Mouse (Mus musculus) 416B (cell line): ENCODE measurements at regions not wholly inside any gene's neighbourhood (a gene's known extent, or its start where the extent isn't known, plus 50 kb on each side); places are given as distances from the start of the nearest gene placed in this dataset.

ENCODE experiments used
- DNase-seq: peaks from one replicate; pipeline ENCODE4 v3.0.0; 2011; ENCODE audit warnings: low read depth

DNA sequence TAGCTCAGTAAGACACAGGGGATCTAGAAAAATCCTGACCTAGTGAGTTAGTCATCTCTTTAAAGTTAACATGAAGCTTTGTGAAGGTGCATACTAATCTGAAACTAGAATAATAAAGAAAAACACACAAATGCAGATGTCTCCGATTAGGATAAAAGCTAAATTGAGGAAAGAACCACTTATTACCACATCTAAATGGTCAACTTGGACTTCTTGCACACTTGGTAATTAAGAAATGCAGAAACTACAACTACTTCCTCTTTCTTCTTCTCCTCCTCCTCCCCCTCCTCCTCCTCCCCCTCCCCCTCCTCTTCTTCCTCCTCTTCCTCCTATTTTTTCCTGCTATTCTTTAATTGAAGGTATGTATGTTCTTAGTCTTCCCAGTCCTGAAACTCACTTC lies 116.3 kb downstream of the Dkk1 start:
- peak; percentile 2 for DNase-seq

- DNase-seq: no peak
Measured at GRCm38 (mm10) chr19:30435054-30435738, 114.3 kb downstream of the Dkk1 start.

DNA sequence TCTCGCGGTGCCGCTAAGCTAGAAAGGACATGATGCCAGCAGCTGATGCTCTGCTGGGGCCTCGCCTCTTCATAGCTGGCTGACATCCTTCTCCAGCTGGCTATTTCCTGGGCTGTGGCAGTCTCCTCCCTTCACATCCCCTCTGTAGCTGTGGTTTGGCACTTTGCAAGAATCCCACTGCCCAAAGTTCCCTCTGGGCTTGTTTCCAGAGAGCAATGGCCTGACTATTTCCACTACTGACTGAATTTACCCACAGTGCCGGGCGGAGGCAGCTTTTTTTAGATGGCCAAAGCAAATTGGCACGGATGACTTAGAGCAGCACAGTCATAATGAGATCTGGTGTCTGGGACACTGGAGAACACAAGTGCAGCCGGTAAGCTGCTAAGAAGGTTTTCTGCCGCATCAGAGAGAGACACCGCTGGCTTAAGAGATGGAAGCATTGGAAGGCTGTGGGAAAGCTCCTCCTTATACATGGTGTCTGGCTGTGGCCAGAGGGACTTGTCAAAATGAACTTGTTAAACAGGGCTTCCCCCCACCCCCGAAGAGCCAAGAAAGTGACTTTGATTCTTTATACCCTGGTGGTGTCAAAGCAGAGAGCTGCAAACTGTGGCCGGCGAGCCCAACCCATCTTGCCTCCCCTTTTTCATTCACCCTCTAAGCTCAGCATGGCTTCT lies 98.5 kb downstream of the Dkk1 start:
- DNase-seq: no peak

GRCm38 (mm10) chr19:30451543-30451920 lies 97.9 kb downstream of the Dkk1 start:
- DNase-seq: no peak

DNA sequence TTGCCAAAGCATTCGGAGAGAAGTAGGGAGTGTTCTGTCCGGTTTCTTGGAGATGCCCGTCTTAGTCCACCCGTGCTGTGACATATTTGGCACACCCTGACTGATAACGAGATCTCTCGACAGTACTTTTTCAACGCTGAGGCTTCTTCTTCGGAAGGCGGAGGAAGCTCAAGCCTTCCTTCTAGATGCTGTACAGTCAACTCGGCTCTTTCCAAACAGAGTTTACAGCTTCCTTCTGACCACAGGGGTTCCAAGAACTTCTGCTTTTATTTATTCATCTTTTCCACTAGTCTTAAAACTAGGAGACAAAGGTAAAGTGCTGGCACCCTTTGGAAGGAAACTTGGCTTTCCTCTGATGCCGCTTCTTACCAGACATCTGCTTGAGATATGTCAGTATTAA lies 96.8 kb downstream of the Dkk1 start:
- DNase-seq: no peak

- no peak for DNase-seq
Measured at GRCm38 (mm10) chr19:30483436-30483835, 66.0 kb downstream of the Dkk1 start.

- DNase-seq: no peak
Measured at GRCm38 (mm10) chr19:30489786-30490185, 59.7 kb downstream of the Dkk1 start.

GRCm38 (mm10) chr19:30490916-30491315 lies 58.5 kb downstream of the Dkk1 start:
- no peak for DNase-seq
